Mouse (Mus musculus): ENCODE results near the gene Spop. TPM values are rescaled to one million over a fixed set of nuclear protein-coding genes. Genes with fewer than 3 reads are reported as not detected.

Gene Spop
- polyA plus RNA-seq, 1 experiment = 31.4 TPM

DNA sequence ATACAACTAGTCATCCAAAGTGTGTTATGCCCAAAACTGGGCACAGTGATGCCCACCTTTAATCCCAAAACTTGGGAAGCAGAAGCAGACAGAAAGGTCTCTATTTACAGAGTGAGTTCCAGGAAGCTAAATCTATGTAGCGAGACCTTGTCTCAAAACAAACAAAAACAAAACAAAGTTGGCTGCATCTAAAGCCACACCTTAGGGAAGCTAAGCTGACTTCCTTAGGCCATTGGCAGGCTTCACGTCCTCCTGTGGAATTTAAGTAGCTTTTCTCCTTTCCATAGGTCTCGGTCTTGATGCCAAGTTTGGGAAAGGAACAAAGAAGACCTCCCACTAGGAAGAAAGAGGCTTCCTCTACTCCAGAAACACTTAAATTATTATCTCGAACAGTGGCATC, 22.7 kb upstream of the Spop start:
- peaks cover 29% of the 10 kb centered on the region for H3K36me3 ChIP-seq (ENCODE audit: control insufficient read depth, insufficient read depth, low read length)
- no peaks in the 10 kb centered on the region for H3K4me1 ChIP-seq (ENCODE audit: control insufficient read depth, insufficient read depth, insufficient read length)
- DNase-seq (ENCODE audit: low read depth in 1 of 2, low spot score in 2 of 2) = no peak
- no peak overlapping the region for H3K27ac ChIP-seq (ENCODE audit: insufficient read depth, low read length)
- 92% methylated on average over 4 of the region's 4 CpGs for WGBS
- no peak overlapping the region for H3K4me3 ChIP-seq (ENCODE audit: extremely low read depth, insufficient read depth, insufficient read length)
- TF ChIP-seq CTCF (IDR thresholded peaks at IDR 0.05; ENCODE audit: extremely low read depth, insufficient read depth, insufficient read length, insufficient replicate concordance) (no peak), POLR2A (IDR thresholded peaks at IDR 0.05; ENCODE audit: low read depth, low read length) (no peak)
- no peaks in the 10 kb centered on the region for H3K27me3 ChIP-seq (ENCODE audit: control insufficient read depth, insufficient read depth, low read length)

DNA sequence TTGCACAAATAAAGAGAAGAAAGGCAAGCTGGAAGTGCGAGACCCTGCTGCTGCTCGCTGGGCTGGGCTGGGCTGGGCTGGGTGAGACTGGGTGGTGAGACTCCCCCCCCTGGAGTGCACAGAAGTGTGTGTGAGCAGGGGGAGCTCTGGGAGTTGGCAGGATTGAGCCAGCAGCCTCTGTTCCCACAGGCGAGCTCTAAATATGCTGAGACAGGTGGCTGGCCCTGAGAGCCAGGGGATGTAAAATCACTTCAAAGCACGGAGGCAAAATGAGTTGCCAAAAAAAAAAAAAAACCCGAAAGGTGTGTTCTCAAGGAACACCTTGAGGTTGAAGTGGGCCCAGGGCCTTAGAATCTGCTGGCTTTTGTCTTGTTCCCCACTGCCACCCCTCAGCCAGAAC, 22.1 kb upstream of the Spop start:
- 73% methylated on average over 5 of the region's 5 CpGs for WGBS
- Histone ChIP-seq H3K4me3 (ENCODE audit: extremely low read depth, insufficient read depth, insufficient read length) (no peak overlapping the region), H3K27me3 (ENCODE audit: control insufficient read depth, insufficient read depth, low read length) (no peaks in the 10 kb centered on the region), H3K4me1 (ENCODE audit: control insufficient read depth, insufficient read depth, insufficient read length) (no peaks in the 10 kb centered on the region), H3K27ac (ENCODE audit: insufficient read depth, low read length) (no peak overlapping the region), H3K36me3 (ENCODE audit: control insufficient read depth, insufficient read depth, low read length) (peaks cover 27% of the 10 kb centered on the region)
- DNase-seq (ENCODE audit: low read depth in 1 of 2, low spot score in 2 of 2) = no peak
- TF ChIP-seq POLR2A (IDR thresholded peaks at IDR 0.05; ENCODE audit: low read depth, low read length) = no peak

DNA sequence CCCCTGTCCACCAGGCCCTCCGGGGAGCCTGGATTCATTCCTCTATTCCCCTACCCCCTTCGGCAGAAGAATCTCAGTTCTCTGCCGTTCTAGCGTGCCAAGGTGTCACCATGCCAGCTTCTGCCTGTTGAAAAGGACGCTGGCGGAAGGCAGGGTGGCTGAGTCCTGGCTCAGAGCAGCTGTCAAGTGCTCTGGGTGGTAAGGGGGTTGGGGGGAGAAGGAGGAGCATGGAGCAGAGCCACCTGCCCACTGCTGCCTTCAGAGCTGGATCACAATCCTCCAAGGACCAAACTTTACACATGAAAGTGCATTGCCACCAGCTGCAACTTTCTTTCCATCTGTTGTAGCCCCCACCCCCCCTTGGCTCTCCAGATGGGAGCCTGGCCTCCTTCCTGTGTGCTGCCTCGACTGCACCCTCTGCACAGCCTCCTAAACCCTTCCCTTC, 21.6 kb upstream of the Spop start:
- TF ChIP-seq CTCF (IDR thresholded peaks at IDR 0.05; ENCODE audit: extremely low read depth, insufficient read depth, insufficient read length, insufficient replicate concordance) (no peak), POLR2A (IDR thresholded peaks at IDR 0.05; ENCODE audit: low read depth, low read length) (no peak)
- no peaks in the 10 kb centered on the region for H3K27me3 ChIP-seq (ENCODE audit: control insufficient read depth, insufficient read depth, low read length)
- H3K4me1 ChIP-seq (ENCODE audit: control insufficient read depth, insufficient read depth, insufficient read length) = no peaks in the 10 kb centered on the region
- DNase-seq (ENCODE audit: low read depth in 1 of 2, low spot score in 2 of 2) = no peak
- peaks cover 24% of the 10 kb centered on the region for H3K36me3 ChIP-seq (ENCODE audit: control insufficient read depth, insufficient read depth, low read length)
- H3K4me3 ChIP-seq (ENCODE audit: extremely low read depth, insufficient read depth, insufficient read length) = no peak overlapping the region
- H3K27ac ChIP-seq (ENCODE audit: insufficient read depth, low read length) = no peak overlapping the region
- WGBS = 42% methylated on average over 7 of the region's 7 CpGs

DNA sequence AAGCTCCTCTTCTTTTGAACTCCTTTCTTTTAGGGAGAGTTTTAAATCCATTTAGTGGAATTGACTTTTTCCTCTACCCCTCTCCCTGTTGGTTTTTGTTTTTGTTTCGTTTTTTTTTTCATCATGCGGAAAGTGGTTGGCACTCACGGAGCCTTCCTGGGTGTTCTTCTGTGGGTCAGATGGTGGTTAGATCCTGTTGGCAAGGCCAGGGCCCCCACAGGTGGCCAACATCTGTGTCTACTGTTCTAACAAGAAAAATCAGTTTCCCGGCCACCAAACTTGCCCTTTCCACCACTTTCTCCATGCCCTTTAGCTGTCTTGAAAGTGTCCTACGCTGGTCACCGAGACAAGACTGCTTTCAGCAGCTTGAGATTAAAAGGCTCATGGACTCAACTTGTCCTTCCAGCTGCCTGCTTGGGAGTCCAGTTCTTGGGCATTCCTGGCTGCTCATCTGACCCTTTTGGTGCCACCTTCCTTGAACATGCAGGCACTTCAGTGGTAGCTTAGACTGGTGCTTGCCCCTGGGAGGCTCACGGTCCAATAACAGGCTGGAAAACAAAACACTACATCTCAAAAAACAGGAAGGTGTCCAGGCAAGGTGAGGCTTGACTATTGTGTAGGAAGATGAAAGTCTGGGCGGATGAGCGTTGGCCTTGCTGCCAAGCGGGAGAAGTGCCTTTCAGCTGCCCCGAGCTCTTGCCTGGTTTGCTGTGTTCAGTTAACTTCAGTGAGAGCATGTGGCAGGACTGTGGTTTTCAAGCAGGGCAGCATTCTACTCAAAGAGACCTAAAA, 21.0 kb upstream of the Spop start:
- Histone ChIP-seq H3K27me3 (ENCODE audit: control insufficient read depth, insufficient read depth, low read length) (no peaks in the 10 kb centered on the region), H3K4me1 (ENCODE audit: control insufficient read depth, insufficient read depth, insufficient read length) (no peaks in the 10 kb centered on the region), H3K4me3 (ENCODE audit: extremely low read depth, insufficient read depth, insufficient read length) (no peak overlapping the region), H3K27ac (ENCODE audit: insufficient read depth, low read length) (no peak overlapping the region), H3K36me3 (ENCODE audit: control insufficient read depth, insufficient read depth, low read length) (peaks cover 20% of the 10 kb centered on the region)
- WGBS = 71% methylated on average over 11 of the region's 11 CpGs
- DNase-seq (ENCODE audit: low read depth in 1 of 2, low spot score in 2 of 2) = no peak
- TF ChIP-seq POLR2A (IDR thresholded peaks at IDR 0.05; ENCODE audit: low read depth, low read length) (no peak), CTCF (IDR thresholded peaks at IDR 0.05; ENCODE audit: extremely low read depth, insufficient read depth, insufficient read length, insufficient replicate concordance) (no peak)

DNA sequence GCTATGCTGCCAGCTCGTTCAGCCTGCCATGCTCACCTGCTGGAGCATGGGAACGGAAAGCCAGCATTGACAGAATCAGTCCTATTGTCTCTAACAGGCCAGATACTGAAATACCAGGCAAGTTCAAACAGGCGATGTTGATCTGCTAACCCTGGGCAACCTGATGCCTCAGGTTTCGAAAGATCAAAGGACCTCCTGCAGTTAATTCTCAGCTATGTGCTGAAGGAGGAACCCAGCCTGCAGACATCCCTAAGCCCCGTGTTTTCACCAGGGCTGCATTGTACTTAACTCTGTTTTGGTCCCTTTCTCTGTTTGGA, 20.4 kb upstream of the Spop start:
- TF ChIP-seq CTCF (IDR thresholded peaks at IDR 0.05; ENCODE audit: extremely low read depth, insufficient read depth, insufficient read length, insufficient replicate concordance) = no peak
- no peak for TF ChIP-seq POLR2A (IDR thresholded peaks at IDR 0.05; ENCODE audit: low read depth, low read length)
- 65% methylated on average over 5 of the region's 5 CpGs for WGBS
- no peak for DNase-seq (ENCODE audit: low read depth in 1 of 2, low spot score in 2 of 2)
- Histone ChIP-seq H3K4me1 (ENCODE audit: control insufficient read depth, insufficient read depth, insufficient read length) (no peaks in the 10 kb centered on the region), H3K4me3 (ENCODE audit: extremely low read depth, insufficient read depth, insufficient read length) (no peak overlapping the region), H3K36me3 (ENCODE audit: control insufficient read depth, insufficient read depth, low read length) (peaks cover 15% of the 10 kb centered on the region), H3K27me3 (ENCODE audit: control insufficient read depth, insufficient read depth, low read length) (no peaks in the 10 kb centered on the region), H3K27ac (ENCODE audit: insufficient read depth, low read length) (no peak overlapping the region)

DNA sequence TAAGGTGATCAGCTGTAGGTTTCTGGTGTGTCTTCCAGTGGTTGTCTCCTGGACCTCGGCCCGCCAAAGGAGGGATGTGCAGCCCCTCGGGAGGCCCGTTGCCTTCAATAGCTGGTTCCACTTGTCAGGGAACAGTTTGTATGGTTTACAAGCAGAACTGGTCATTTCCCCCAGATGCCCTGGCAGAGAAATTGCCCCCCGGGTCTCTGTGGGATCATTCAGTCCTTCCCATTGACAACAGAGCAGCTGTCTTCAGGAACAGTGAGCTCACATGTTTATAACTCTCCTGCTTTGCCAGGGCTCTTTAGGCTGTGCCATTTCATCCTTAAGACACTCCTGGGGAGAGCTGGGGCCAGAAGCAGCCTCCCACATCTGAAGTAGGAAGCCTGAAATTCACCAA, 19.8 kb upstream of the Spop start:
- Histone ChIP-seq H3K27ac (ENCODE audit: insufficient read depth, low read length) (no peak overlapping the region), H3K4me1 (ENCODE audit: control insufficient read depth, insufficient read depth, insufficient read length) (no peaks in the 10 kb centered on the region), H3K27me3 (ENCODE audit: control insufficient read depth, insufficient read depth, low read length) (no peaks in the 10 kb centered on the region), H3K4me3 (ENCODE audit: extremely low read depth, insufficient read depth, insufficient read length) (no peak overlapping the region), H3K36me3 (ENCODE audit: control insufficient read depth, insufficient read depth, low read length) (peaks cover 12% of the 10 kb centered on the region)
- DNase-seq (ENCODE audit: low read depth in 1 of 2, low spot score in 2 of 2) = no peak
- no peak for TF ChIP-seq POLR2A (IDR thresholded peaks at IDR 0.05; ENCODE audit: low read depth, low read length)
- TF ChIP-seq CTCF (IDR thresholded peaks at IDR 0.05; ENCODE audit: extremely low read depth, insufficient read depth, insufficient read length, insufficient replicate concordance) = no peak
- 58% methylated on average over 5 of the region's 5 CpGs for WGBS

DNA sequence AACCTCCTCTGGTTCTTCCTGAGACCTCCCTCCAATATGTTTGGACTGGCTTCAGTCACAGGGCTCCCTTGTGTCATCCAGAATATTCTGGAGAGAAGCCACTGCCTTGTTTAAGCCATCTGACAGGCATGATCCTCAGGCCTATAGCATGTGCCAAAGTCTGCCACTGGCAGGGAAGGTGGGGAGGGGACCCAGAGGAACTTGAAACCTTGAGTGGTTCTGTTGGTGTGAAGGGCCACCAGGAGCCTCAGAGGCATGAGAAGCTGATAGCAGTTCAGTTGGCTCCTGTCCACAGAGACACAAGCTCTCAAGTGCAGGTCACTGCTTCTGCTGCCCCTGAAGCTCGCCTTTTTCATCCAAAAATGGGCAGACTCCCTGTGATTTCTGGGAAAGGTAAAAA, 17.3 kb upstream of the Spop start:
- no peak overlapping the region for H3K27ac ChIP-seq (ENCODE audit: insufficient read depth, low read length)
- no peak for TF ChIP-seq POLR2A (IDR thresholded peaks at IDR 0.05; ENCODE audit: low read depth, low read length)
- no peak for TF ChIP-seq CTCF (IDR thresholded peaks at IDR 0.05; ENCODE audit: extremely low read depth, insufficient read depth, insufficient read length, insufficient replicate concordance)
- DNase-seq (ENCODE audit: low read depth in 1 of 2, low spot score in 2 of 2) = no peak
- 59% methylated on average over 1 of the region's 1 CpGs for WGBS
- no peaks in the 10 kb centered on the region; the same call in 1 of the 2 replicates for H3K27me3 ChIP-seq (ENCODE audit: control insufficient read depth, insufficient read depth, low read length)
- no peaks in the 10 kb centered on the region for H3K4me1 ChIP-seq (ENCODE audit: control insufficient read depth, insufficient read depth, insufficient read length)
- H3K4me3 ChIP-seq (ENCODE audit: extremely low read depth, insufficient read depth, insufficient read length) = no peak overlapping the region
- peaks cover 2% of the 10 kb centered on the region; the same call in 1 of the 2 replicates for H3K36me3 ChIP-seq (ENCODE audit: control insufficient read depth, insufficient read depth, low read length)

Measured in spleen, adult 2 months (tissue).